Mouse (Mus musculus) midbrain, embryonic 10.5 days (tissue): ENCODE data around the gene Rnf141. TPM values are rescaled to one million over a fixed set of nuclear protein-coding genes. Genes with fewer than 3 reads are reported as not detected.

Source experiments
- DNase-seq: peaks from one replicate; pipeline ENCODE4 v3.0.0-alpha.2; 2017; ENCODE audit warnings: low spot score
- H3K27ac ChIP-seq: fragments of 300-500 bp; sonication (generic); replicated peaks from 2 replicates; pipeline ENCODE4 v1.5.1; 2016; ENCODE audit warnings: mild to moderate bottlenecking
- H3K27me3 ChIP-seq: fragments of 300-500 bp; sonication (generic); 2 replicates; pipeline ENCODE4 v1.6.1; 2016; ENCODE audit warnings: low read depth, mild to moderate bottlenecking; ENCODE audit not compliant: poor library complexity, severe bottlenecking
- H3K36me3 ChIP-seq: fragments of 300-500 bp; sonication (generic); 2 replicates; pipeline ENCODE4 v1.6.1; 2016; ENCODE audit warnings: mild to moderate bottlenecking, moderate library complexity
- H3K4me1 ChIP-seq: fragments of 300-500 bp; sonication (generic); 2 replicates; pipeline ENCODE4 v1.6.1; 2016
- H3K4me3 ChIP-seq: fragments of 300-500 bp; sonication (generic); 2 replicates; pipeline ENCODE4 v1.5.1; 2016; ENCODE audit warnings: mild to moderate bottlenecking, moderate library complexity
- H3K9me3 ChIP-seq: fragments of 300-500 bp; sonication (generic); replicated peaks from 2 replicates; pipeline ENCODE4 v1.6.1; 2016; ENCODE audit warnings: mild to moderate bottlenecking
- WGBS: fragments of 180-500 bp; shearing (Covaris S2); methylation state at CpG from one replicate; pipeline ENCODE4 v1.1.7; 2016; 5-methylcytosine and 5-hydroxymethylcytosine counted together
- polyA plus RNA-seq: library from polyadenylated mRNA; unstranded; fragments of >200 nt; fragmentation: Nextera tagmentation; extraction: Ambion mirVana; gene quantifications from 2 replicates; pipeline ENCODE4 v1.2.1, GENCODE M21; 2016

Rnf141 gene
- polyA plus RNA-seq, 1 experiment from 2014 or later: 22.2 TPM

- H3K27me3 ChIP-seq: no peaks in the 10 kb centered on the region
- no peak overlapping the region for H3K4me3 ChIP-seq
- no peaks in the 10 kb centered on the region for H3K9me3 ChIP-seq
- 94% methylated on average over 13 of the region's 13 CpGs for WGBS
- peaks cover 6% of the 10 kb centered on the region; the same call in 1 of the 2 replicates for H3K36me3 ChIP-seq
- DNase-seq: no peak
- H3K27ac ChIP-seq: no peak overlapping the region
- H3K4me1 ChIP-seq: no peaks in the 10 kb centered on the region
Measured at GRCm38 (mm10) chr7:110807460-110808030, 36.7 kb downstream of the Rnf141 start.

GRCm38 (mm10) chr7:110804266-110804665 lies 40.0 kb downstream of the Rnf141 start:
- 0 out of 2 replicates have a peak overlapping the region, but pooled peaks have one; percentile 23 for H3K27ac ChIP-seq
- no peak for DNase-seq
- no peaks in the 10 kb centered on the region for H3K4me1 ChIP-seq
- 79% methylated on average over 3 of the region's 3 CpGs for WGBS
- H3K4me3 ChIP-seq: no peak overlapping the region
- no peaks in the 10 kb centered on the region for H3K27me3 ChIP-seq
- no peaks in the 10 kb centered on the region for H3K9me3 ChIP-seq
- no peaks in the 10 kb centered on the region for H3K36me3 ChIP-seq

DNA sequence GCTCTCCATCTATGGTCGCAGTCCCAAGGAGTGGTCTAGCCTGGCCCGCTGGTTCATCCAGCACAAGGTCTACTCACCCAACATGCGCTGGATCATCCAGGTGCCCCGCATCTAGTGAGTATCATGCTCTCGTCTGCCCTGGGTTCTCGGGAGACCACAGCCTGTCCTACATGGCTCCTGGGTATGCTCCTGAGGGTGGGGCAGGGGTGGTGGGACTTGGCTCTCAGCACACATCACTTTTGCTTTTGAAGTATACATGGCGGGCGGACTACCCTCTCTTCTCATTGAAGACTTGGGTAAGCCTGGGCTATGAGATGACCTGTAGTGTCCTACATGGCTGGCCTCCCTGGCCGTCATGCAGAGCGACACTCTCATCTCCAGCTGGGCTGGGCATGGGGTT lies 41.1 kb downstream of the Rnf141 start:
- H3K4me1 ChIP-seq: peaks cover 9% of the 10 kb centered on the region
- no peak for DNase-seq
- 93% methylated on average over 10 of the region's 10 CpGs for WGBS

GRCm38 (mm10) chr7:110801028-110801427 lies 43.2 kb downstream of the Rnf141 start:
- H3K4me3 ChIP-seq: no peak overlapping the region
- H3K27me3 ChIP-seq: no peaks in the 10 kb centered on the region
- H3K4me1 ChIP-seq: peaks cover 12% of the 10 kb centered on the region
- WGBS: 3% methylated on average over 4 of the region's 4 CpGs
- H3K9me3 ChIP-seq: no peaks in the 10 kb centered on the region
- no peak overlapping the region for H3K27ac ChIP-seq
- DNase-seq: peak; percentile 74
- no peaks in the 10 kb centered on the region for H3K36me3 ChIP-seq

More for the DNA sequence above, 41.1 kb downstream of the Rnf141 start:
- Histone ChIP-seq H3K9me3 (no peaks in the 10 kb centered on the region), H3K27ac (no peak overlapping the region), H3K4me3 (no peak overlapping the region), H3K27me3 (no peaks in the 10 kb centered on the region), H3K36me3 (no peaks in the 10 kb centered on the region)

GRCm38 (mm10) chr7:110797722-110798409 lies 46.4 kb downstream of the Rnf141 start:
- 83% methylated on average over 11 of the region's 11 CpGs for WGBS
- H3K27me3 ChIP-seq: no peaks in the 10 kb centered on the region
- H3K36me3 ChIP-seq: no peaks in the 10 kb centered on the region
- H3K4me3 ChIP-seq: no peak overlapping the region
- no peaks in the 10 kb centered on the region for H3K9me3 ChIP-seq
- DNase-seq: no peak
- H3K27ac ChIP-seq: no peak overlapping the region; the same call in 1 of the 2 replicates
- H3K4me1 ChIP-seq: peaks cover 12% of the 10 kb centered on the region

GRCm38 (mm10) chr7:110796367-110797051 lies 47.7 kb downstream of the Rnf141 start:
- DNase-seq: no peak
- Histone ChIP-seq H3K27me3 (no peaks in the 10 kb centered on the region), H3K4me1 (peaks cover 12% of the 10 kb centered on the region), H3K27ac (0 out of 2 replicates have a peak overlapping the region, but pooled peaks have one; percentile 17), H3K4me3 (no peak overlapping the region), H3K9me3 (no peaks in the 10 kb centered on the region), H3K36me3 (no peaks in the 10 kb centered on the region)
- 79% methylated on average over 12 of the region's 12 CpGs for WGBS

GRCm38 (mm10) chr7:110794722-110795121 lies 49.5 kb downstream of the Rnf141 start:
- H3K27ac ChIP-seq: no peak overlapping the region
- DNase-seq: no peak
- no peak overlapping the region for H3K4me3 ChIP-seq
- 72% methylated on average over 4 of the region's 4 CpGs for WGBS
- peaks cover 12% of the 10 kb centered on the region for H3K4me1 ChIP-seq
- H3K9me3 ChIP-seq: no peaks in the 10 kb centered on the region
- H3K27me3 ChIP-seq: no peaks in the 10 kb centered on the region
- no peaks in the 10 kb centered on the region for H3K36me3 ChIP-seq

DNA sequence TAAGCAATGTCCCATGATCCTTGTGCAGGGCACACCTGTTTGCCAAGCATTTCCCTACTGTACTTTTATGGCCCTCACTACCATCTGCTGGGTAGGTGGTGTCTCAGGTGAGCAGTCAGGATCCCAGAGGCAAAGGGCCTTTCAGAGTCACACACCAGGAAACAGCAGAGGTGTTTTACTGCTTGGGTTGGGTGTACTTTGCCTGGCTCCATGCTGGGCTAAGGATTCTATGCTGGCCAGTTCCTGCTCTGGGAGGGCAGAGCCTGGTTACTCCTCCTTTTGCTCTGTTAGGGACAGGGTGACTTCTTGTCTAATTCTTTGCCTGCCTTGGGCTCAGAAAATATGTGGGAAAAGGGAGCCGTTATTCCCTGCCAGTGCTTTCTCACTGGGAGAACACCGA lies 51.4 kb downstream of the Rnf141 start:
- Histone ChIP-seq H3K4me3 (no peak overlapping the region), H3K9me3 (no peaks in the 10 kb centered on the region), H3K27ac (no peak overlapping the region), H3K27me3 (no peaks in the 10 kb centered on the region), H3K4me1 (peaks cover under 1% of the 10 kb centered on the region), H3K36me3 (no peaks in the 10 kb centered on the region)
- no peak for DNase-seq
- 89% methylated on average over 2 of the region's 2 CpGs for WGBS

DNA sequence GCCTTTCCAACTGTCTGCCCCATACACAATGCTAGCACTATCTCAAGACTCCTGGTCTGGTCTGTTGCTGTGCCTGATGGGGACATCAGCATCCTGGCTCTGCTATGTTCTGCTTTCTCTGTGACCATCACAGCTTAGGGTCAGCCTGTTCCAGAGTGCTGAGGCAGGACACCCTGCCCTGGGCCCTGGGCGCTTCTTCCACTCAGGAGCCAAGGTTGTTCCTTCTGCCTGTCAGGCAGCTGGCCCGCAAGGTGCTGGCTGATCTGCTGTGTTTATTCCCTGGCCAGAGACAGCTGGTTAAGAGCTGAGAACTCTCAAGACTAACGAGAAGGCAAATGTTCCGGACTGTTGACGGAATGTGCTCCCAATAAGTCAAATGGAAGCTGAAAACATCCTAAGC lies 52.1 kb downstream of the Rnf141 start:
- no peaks in the 10 kb centered on the region for H3K27me3 ChIP-seq
- no peak overlapping the region for H3K4me3 ChIP-seq
- no peak overlapping the region for H3K27ac ChIP-seq
- H3K9me3 ChIP-seq: no peaks in the 10 kb centered on the region
- no peaks in the 10 kb centered on the region; the same call in 1 of the 2 replicates for H3K4me1 ChIP-seq
- WGBS: 90% methylated on average over 5 of the region's 5 CpGs
- no peaks in the 10 kb centered on the region for H3K36me3 ChIP-seq
- no peak for DNase-seq

GRCm38 (mm10) chr7:110790878-110791277 lies 53.4 kb downstream of the Rnf141 start:
- WGBS: 89% methylated on average over 8 of the region's 8 CpGs
- no peak for DNase-seq
- no peaks in the 10 kb centered on the region for H3K27me3 ChIP-seq
- no peaks in the 10 kb centered on the region for H3K9me3 ChIP-seq
- H3K36me3 ChIP-seq: no peaks in the 10 kb centered on the region
- H3K4me1 ChIP-seq: peaks cover 3% of the 10 kb centered on the region
- H3K27ac ChIP-seq: no peak overlapping the region
- H3K4me3 ChIP-seq: no peak overlapping the region

DNA sequence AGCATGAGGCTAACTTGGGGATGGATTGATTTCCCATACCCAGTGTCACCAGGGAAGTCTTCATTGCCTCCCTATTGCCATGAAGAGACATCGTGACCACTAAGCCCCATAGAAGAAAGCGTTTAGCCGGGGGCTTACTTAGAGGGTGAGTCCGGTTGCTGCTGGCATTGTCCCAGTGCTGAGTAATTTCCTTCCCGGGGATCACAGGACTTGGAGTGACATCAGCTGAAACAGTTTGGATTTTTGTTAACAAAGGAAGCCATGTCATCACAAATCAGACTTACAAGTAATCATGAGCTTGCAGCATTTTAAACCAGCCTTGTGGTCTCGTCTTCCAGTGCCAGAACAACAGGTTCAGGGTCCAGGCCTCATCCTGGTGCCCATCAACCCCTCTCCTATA lies 56.9 kb downstream of the Rnf141 start:
- Histone ChIP-seq H3K36me3 (no peaks in the 10 kb centered on the region), H3K4me1 (peaks cover 12% of the 10 kb centered on the region), H3K27ac (no peak overlapping the region), H3K27me3 (no peaks in the 10 kb centered on the region), H3K9me3 (no peaks in the 10 kb centered on the region), H3K4me3 (no peak overlapping the region)
- DNase-seq: no peak
- 83% methylated on average over 6 of the region's 6 CpGs for WGBS

GRCm38 (mm10) chr7:110785741-110786146 lies 58.5 kb downstream of the Rnf141 start:
- H3K27me3 ChIP-seq: no peaks in the 10 kb centered on the region
- H3K27ac ChIP-seq: no peak overlapping the region
- H3K4me3 ChIP-seq: no peak overlapping the region
- no peaks in the 10 kb centered on the region for H3K36me3 ChIP-seq
- H3K9me3 ChIP-seq: no peaks in the 10 kb centered on the region
- WGBS: 67% methylated on average over 3 of the region's 3 CpGs
- H3K4me1 ChIP-seq: peaks cover 15% of the 10 kb centered on the region
- DNase-seq: no peak

- Histone ChIP-seq H3K27me3 (no peaks in the 10 kb centered on the region), H3K27ac (no peak overlapping the region), H3K9me3 (no peaks in the 10 kb centered on the region), H3K36me3 (no peaks in the 10 kb centered on the region), H3K4me1 (peaks cover 15% of the 10 kb centered on the region), H3K4me3 (no peak overlapping the region)
- no peak for DNase-seq
- WGBS: 82% methylated on average over 8 of the region's 8 CpGs
Measured at GRCm38 (mm10) chr7:110784965-110785364, 59.3 kb downstream of the Rnf141 start.
